Mouse (Mus musculus): ENCODE measurements around the gene Zfp605. TPM values are rescaled to one million over a fixed set of nuclear protein-coding genes. Genes with fewer than 3 reads are reported as not detected.

Gene Zfp605
- total and polyA plus RNA-seq, 2 experiments from 2014 or later, result 7.2 to 14.3 TPM

- Histone ChIP-seq H3K36me3 (ENCODE audit: insufficient read depth, low read length) (peaks cover 20% of the 10 kb centered on the region; the same call in 1 of the 2 replicates), H3K4me1 (ENCODE audit: insufficient read depth, low read length) (no peaks in the 10 kb centered on the region), H3K27ac (no peak overlapping the region), H3K4me2 (ENCODE audit: low read depth, low read length) (no peak overlapping the region), H3K9ac (replicated peaks; ENCODE audit: low read length) (no peak overlapping the region), H3K27me3 (ENCODE audit: insufficient read depth, low read length) (no peaks in the 10 kb centered on the region), H3K4me3 (ENCODE audit: low read length) (no peak overlapping the region), H3K9me3 (ENCODE audit: low read length) (no peaks in the 10 kb centered on the region)
- TF ChIP-seq CTCF (IDR thresholded peaks at IDR 0.05; ENCODE audit: low read depth), result no peak
- no peak for DNase-seq (ENCODE audit: low spot score)
- no peak for ATAC-seq
- WGBS, result 95% methylated on average over 3 of the region's 3 CpGs
Observed at GRCm38 (mm10) chr5:110139325-110139724, 29.4 kb downstream of the Zfp605 start.

GRCm38 (mm10) chr5:110140424-110140823 lies 30.5 kb downstream of the Zfp605 start:
- no peak for TF ChIP-seq CTCF (IDR thresholded peaks at IDR 0.05; ENCODE audit: low read depth)
- ATAC-seq, result no peak
- no peak overlapping the region for H3K27ac ChIP-seq
- no peak overlapping the region for H3K4me3 ChIP-seq (ENCODE audit: low read length)
- H3K36me3 ChIP-seq (ENCODE audit: insufficient read depth, low read length), result peaks cover 29% of the 10 kb centered on the region; the same call in 1 of the 2 replicates
- no peaks in the 10 kb centered on the region for H3K4me1 ChIP-seq (ENCODE audit: insufficient read depth, low read length)
- no peak for DNase-seq (ENCODE audit: low spot score)
- no peak overlapping the region for H3K4me2 ChIP-seq (ENCODE audit: low read depth, low read length)
- no peak overlapping the region for H3K9ac ChIP-seq (replicated peaks; ENCODE audit: low read length)
- no peaks in the 10 kb centered on the region for H3K9me3 ChIP-seq (ENCODE audit: low read length)
- WGBS, result 95% methylated on average over 7 of the region's 7 CpGs
- no peaks in the 10 kb centered on the region for H3K27me3 ChIP-seq (ENCODE audit: insufficient read depth, low read length)

GRCm38 (mm10) chr5:110142309-110142708 lies 32.4 kb downstream of the Zfp605 start:
- WGBS, result 91% methylated on average over 2 of the region's 2 CpGs
- Histone ChIP-seq H3K4me3 (ENCODE audit: low read length) (no peak overlapping the region), H3K9ac (replicated peaks; ENCODE audit: low read length) (no peak overlapping the region), H3K27me3 (ENCODE audit: insufficient read depth, low read length) (no peaks in the 10 kb centered on the region), H3K36me3 (ENCODE audit: insufficient read depth, low read length) (peaks cover 45% of the 10 kb centered on the region; the same call in 1 of the 2 replicates), H3K4me2 (ENCODE audit: low read depth, low read length) (no peak overlapping the region), H3K27ac (no peak overlapping the region), H3K9me3 (ENCODE audit: low read length) (no peaks in the 10 kb centered on the region), H3K4me1 (ENCODE audit: insufficient read depth, low read length) (no peaks in the 10 kb centered on the region)
- DNase-seq (ENCODE audit: low spot score), result no peak
- ATAC-seq, result no peak
- no peak for TF ChIP-seq CTCF (IDR thresholded peaks at IDR 0.05; ENCODE audit: low read depth)

- Histone ChIP-seq H3K4me1 (ENCODE audit: insufficient read depth, low read length) (no peaks in the 10 kb centered on the region), H3K36me3 (ENCODE audit: insufficient read depth, low read length) (peaks cover 50% of the 10 kb centered on the region), H3K9me3 (ENCODE audit: low read length) (no peaks in the 10 kb centered on the region), H3K27ac (no peak overlapping the region), H3K4me2 (ENCODE audit: low read depth, low read length) (no peak overlapping the region), H3K9ac (replicated peaks; ENCODE audit: low read length) (no peak overlapping the region), H3K27me3 (ENCODE audit: insufficient read depth, low read length) (no peaks in the 10 kb centered on the region), H3K4me3 (ENCODE audit: low read length) (no peak overlapping the region)
- no peak for ATAC-seq
- DNase-seq (ENCODE audit: low spot score), result peak; percentile 15
- TF ChIP-seq CTCF (IDR thresholded peaks at IDR 0.05; ENCODE audit: low read depth), result peak; percentile 55
- WGBS, result 92% methylated on average over 5 of the region's 5 CpGs
Observed at GRCm38 (mm10) chr5:110143007-110143406, 33.1 kb downstream of the Zfp605 start.

- ATAC-seq (no peak), DNase-seq (ENCODE audit: low spot score) (no peak)
- Histone ChIP-seq H3K4me1 (ENCODE audit: insufficient read depth, low read length) (no peaks in the 10 kb centered on the region), H3K27ac (no peak overlapping the region), H3K4me2 (ENCODE audit: low read depth, low read length) (no peak overlapping the region), H3K27me3 (ENCODE audit: insufficient read depth, low read length) (no peaks in the 10 kb centered on the region), H3K36me3 (ENCODE audit: insufficient read depth, low read length) (peaks cover 41% of the 10 kb centered on the region), H3K4me3 (ENCODE audit: low read length) (no peak overlapping the region), H3K9me3 (ENCODE audit: low read length) (no peaks in the 10 kb centered on the region), H3K9ac (replicated peaks; ENCODE audit: low read length) (no peak overlapping the region)
- no peak for TF ChIP-seq CTCF (IDR thresholded peaks at IDR 0.05; ENCODE audit: low read depth)
- 96% methylated on average over 4 of the region's 4 CpGs for WGBS
Observed at GRCm38 (mm10) chr5:110169374-110169773, 59.5 kb downstream of the Zfp605 start.

- Histone ChIP-seq H3K4me2 (ENCODE audit: low read depth, low read length) (peak within 1 kb of the TSS; percentile 81), H3K9ac (replicated peaks; ENCODE audit: low read length) (peak within 1 kb of the TSS; percentile 92), H3K4me1 (ENCODE audit: insufficient read depth, low read length) (peaks cover 9% of the 10 kb centered on the region; the same call in 1 of the 2 replicates), H3K27ac (peak within 1 kb of the TSS; percentile 78), H3K27me3 (ENCODE audit: insufficient read depth, low read length) (no peaks in the 10 kb centered on the region), H3K9me3 (ENCODE audit: low read length) (no peaks in the 10 kb centered on the region), H3K36me3 (ENCODE audit: insufficient read depth, low read length) (peaks cover under 1% of the 10 kb centered on the region; the same call in 1 of the 2 replicates), H3K4me3 (ENCODE audit: low read length) (peak within 1 kb of the TSS; percentile 91)
- peak; percentile 99 for ATAC-seq
- WGBS, result under 1% methylated on average over 41 of the region's 41 CpGs
- no peak for TF ChIP-seq CTCF (IDR thresholded peaks at IDR 0.05; ENCODE audit: low read depth)
- peak; percentile 97 for DNase-seq (ENCODE audit: low spot score)
Observed at GRCm38 (mm10) chr5:110176362-110177020, 66.6 kb downstream of the Zfp605 start, which contains the start of gene Golga3. Gene Golga3, plus strand, starts transcription at chr5:110176701.

- Histone ChIP-seq H3K4me2 (ENCODE audit: low read depth, low read length) (peak overlapping the region; percentile 81), H3K4me3 (ENCODE audit: low read length) (peak overlapping the region; percentile 91), H3K36me3 (ENCODE audit: insufficient read depth, low read length) (peaks cover 1% of the 10 kb centered on the region; the same call in 1 of the 2 replicates), H3K9me3 (ENCODE audit: low read length) (no peaks in the 10 kb centered on the region), H3K9ac (replicated peaks; ENCODE audit: low read length) (peak overlapping the region; percentile 92), H3K4me1 (ENCODE audit: insufficient read depth, low read length) (peaks cover 9% of the 10 kb centered on the region; the same call in 1 of the 2 replicates), H3K27me3 (ENCODE audit: insufficient read depth, low read length) (no peaks in the 10 kb centered on the region), H3K27ac (peak overlapping the region; percentile 78)
- no peak for TF ChIP-seq CTCF (IDR thresholded peaks at IDR 0.05; ENCODE audit: low read depth)
- DNase-seq (ENCODE audit: low spot score) (no peak), ATAC-seq (no peak; the same call in 1 of the 2 replicates)
- WGBS, result 3% methylated on average over 19 of the region's 19 CpGs
Observed at GRCm38 (mm10) chr5:110177021-110177420, 67.1 kb downstream of the Zfp605 start.

Measured in hindbrain, postnatal 0 days (tissue).